Mouse (Mus musculus) liver, adult 2 months (tissue): ENCODE measurements around the gene Ubxn4.

Experiments used
- CTCF ChIP-seq: fragments of 200-500 bp; IDR thresholded peaks from 2 replicates; pipeline ENCODE4 v1.5.1; 2011; ENCODE audit warnings: low read depth, low read length, control low read depth
- POLR2A ChIP-seq: fragments of 200-500 bp; IDR thresholded peaks from 2 replicates; pipeline ENCODE4 v1.6.1; 2011; ENCODE audit warnings: low read length, control low read depth; ENCODE audit not compliant: insufficient read depth; ENCODE audit errors: extremely low read depth

- TF ChIP-seq CTCF (no peak), POLR2A (no peak)
Observed at GRCm38 (mm10) chr1:128290295-128290694, 46.5 kb downstream of the Ubxn4 start.
